Mouse (Mus musculus): ENCODE measurements at regions not wholly inside any gene's neighbourhood (a gene's known extent, or its start where the extent isn't known, plus 50 kb on each side); places are given as distances from the start of the nearest gene placed in this dataset.

DNA sequence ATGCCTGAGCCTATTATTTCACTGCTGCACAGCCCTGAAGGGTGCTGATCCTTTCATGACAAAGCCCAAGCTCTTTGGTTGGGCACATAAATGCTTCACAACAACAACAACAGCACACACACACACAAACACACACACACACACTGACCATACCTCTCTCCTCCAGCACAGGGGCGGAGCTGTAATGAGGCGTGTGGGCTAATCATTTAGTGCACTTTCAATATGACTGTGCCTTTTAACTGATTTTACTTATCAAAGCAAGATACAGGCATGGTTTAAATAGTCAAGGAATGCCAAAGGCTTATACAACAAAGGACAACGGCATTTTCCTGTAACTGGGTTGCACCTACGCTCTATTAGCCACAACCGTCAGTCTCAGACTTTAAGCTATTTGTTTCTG, 61.1 kb upstream of the Foxn2 start:
- WGBS, result 93% methylated on average over 5 of the region's 5 CpGs
- Histone ChIP-seq H3K36me3 (replicated peaks) (no peaks in the 10 kb centered on the region), H3K27me3 (replicated peaks) (no peaks in the 10 kb centered on the region), H3K9me3 (no peaks in the 10 kb centered on the region), H3K27ac (no peak overlapping the region), H3K4me3 (no peak overlapping the region), H3K4me1 (no peaks in the 10 kb centered on the region), H3K4me2 (no peak overlapping the region), H3K9ac (no peak overlapping the region)
- no peak for ATAC-seq (replicated peaks)

- WGBS, result 57% methylated on average over 9 of the region's 9 CpGs
- H3K27me3 ChIP-seq (replicated peaks), result no peaks in the 10 kb centered on the region
- ATAC-seq (replicated peaks), result no peak
These were observed 59.4 kb upstream of the Foxn2 start for GRCm38 (mm10) chr17:88381106-88381505.

GRCm38 (mm10) chr17:88383447-88383846, 57.1 kb upstream of the Foxn2 start:
- Histone ChIP-seq H3K4me1 (no peaks in the 10 kb centered on the region), H3K36me3 (replicated peaks) (no peaks in the 10 kb centered on the region), H3K27me3 (replicated peaks) (no peaks in the 10 kb centered on the region), H3K9ac (no peak overlapping the region), H3K9me3 (no peaks in the 10 kb centered on the region), H3K27ac (no peak overlapping the region), H3K4me3 (no peak overlapping the region), H3K4me2 (no peak overlapping the region)
- 76% methylated on average over 4 of the region's 4 CpGs for WGBS
- no peak for ATAC-seq (replicated peaks)

More at GRCm38 (mm10) chr17:88381106-88381505, 59.4 kb upstream of the Foxn2 start:
- Histone ChIP-seq H3K4me2 (no peak overlapping the region), H3K4me3 (no peak overlapping the region), H3K9ac (no peak overlapping the region), H3K9me3 (no peaks in the 10 kb centered on the region), H3K4me1 (no peaks in the 10 kb centered on the region), H3K27ac (no peak overlapping the region), H3K36me3 (replicated peaks) (no peaks in the 10 kb centered on the region)

DNA sequence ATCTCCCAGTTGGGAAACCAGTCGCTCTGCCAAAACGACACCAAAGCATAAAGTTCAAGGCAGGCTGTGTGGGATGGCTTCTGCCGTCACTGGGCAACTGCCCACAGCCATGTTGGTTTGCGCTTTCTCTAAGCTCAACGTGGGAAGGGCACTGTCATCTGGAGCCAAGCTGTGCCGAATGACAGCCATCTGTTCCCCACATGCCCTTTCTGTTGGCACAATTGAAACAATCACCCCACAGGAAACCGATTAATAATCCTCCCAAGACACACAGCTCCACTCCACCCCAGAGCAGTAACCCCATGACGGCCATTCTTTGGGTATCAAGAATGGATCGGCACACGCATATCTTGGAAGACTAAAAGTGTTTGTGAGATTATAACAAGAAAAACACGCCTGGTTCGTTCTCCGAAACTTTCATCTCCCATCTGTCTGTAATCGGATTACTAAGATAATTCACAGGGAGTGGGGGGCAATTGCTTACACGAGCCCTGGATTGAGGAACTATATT, 52.0 kb upstream of the Foxn2 start:
- WGBS, result 31% methylated on average over 15 of the region's 15 CpGs
- Histone ChIP-seq H3K4me3 (no peak overlapping the region), H3K4me1 (no peaks in the 10 kb centered on the region), H3K4me2 (no peak overlapping the region), H3K27ac (no peak overlapping the region), H3K36me3 (replicated peaks) (no peaks in the 10 kb centered on the region), H3K9me3 (no peaks in the 10 kb centered on the region), H3K9ac (no peak overlapping the region), H3K27me3 (replicated peaks) (no peaks in the 10 kb centered on the region)
- ATAC-seq (replicated peaks), result no peak

DNA sequence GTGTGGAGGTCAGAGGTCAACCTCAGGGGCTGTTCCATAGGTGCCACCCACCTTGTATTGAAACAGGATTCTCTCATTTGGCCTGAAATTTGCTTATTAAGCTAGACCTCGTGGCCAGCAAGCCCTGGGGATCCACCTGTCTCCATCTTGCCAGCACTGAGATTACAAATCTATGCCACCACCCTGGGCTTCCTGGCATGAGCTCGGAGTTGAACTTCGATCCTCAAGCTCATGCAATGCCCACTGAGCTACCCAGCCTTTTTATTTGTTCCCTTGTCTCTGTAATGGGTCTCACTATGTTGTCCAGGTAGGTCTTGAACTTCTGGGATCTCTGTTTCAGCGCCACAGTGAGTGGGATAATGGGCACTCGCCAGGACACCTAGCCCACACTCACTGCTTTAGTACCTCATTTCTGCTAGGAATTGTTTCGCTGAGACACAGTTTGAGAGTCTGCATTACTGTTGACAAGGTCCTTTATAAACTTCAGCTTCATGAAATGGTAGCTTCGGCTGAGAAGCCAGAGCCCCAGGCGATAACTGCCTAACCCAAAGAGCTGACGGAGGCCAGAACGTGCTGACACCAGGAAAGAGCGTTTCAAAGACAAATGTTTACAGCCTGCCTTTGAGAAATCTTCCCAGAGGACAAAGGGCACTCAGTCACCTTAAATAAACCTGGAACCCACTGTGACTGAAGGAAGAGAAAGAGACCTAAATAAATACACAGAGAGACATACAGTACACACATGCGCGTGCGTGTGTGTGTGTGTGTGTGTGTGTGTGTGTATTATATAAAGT, 50.6 kb upstream of the Foxn2 start:
- H3K4me2 ChIP-seq, result no peak overlapping the region
- H3K36me3 ChIP-seq (replicated peaks), result no peaks in the 10 kb centered on the region
- H3K4me1 ChIP-seq, result no peaks in the 10 kb centered on the region
- H3K9ac ChIP-seq, result no peak overlapping the region
- no peak overlapping the region for H3K27ac ChIP-seq
- ATAC-seq (replicated peaks), result no peak
- H3K27me3 ChIP-seq (replicated peaks), result no peaks in the 10 kb centered on the region
- H3K9me3 ChIP-seq, result no peaks in the 10 kb centered on the region
- H3K4me3 ChIP-seq, result no peak overlapping the region
- 84% methylated on average over 14 of the region's 14 CpGs for WGBS
